Mouse (Mus musculus): ENCODE measurements around the gene Ubn1. TPM values are rescaled to one million over a fixed set of nuclear protein-coding genes. Genes with fewer than 3 reads are reported as not detected.
A peak's percentile ranks its signal among the peaks of the same experiment; 100 is the strongest.

Gene Ubn1
- total RNA-seq (2021), result 10 to 100 TPM; 32.9 to 34.6 TPM
- long read RNA-seq, experiment 1, full-length matches to known transcripts, result 7 of 26 reads
- long read RNA-seq, experiment 1, partial matches to known transcripts, result 15 of 26 reads
- long read RNA-seq, experiment 1, other reads (novel, unspliced or antisense), result 4 of 26 reads
- long read RNA-seq, experiment 2, full-length matches to known transcripts, result 1 of 12 reads
- long read RNA-seq, experiment 2, partial matches to known transcripts, result 11 of 12 reads
- long read RNA-seq, experiment 2, other reads (novel, unspliced or antisense), result 0 of 12 reads

- peak; percentile 99 for DNase-seq
- intact Hi-C loops (cut with DNase I), result loop anchor here (2.0 to 5.0 kb wide), 2 partner anchors 37 to 97 kb away; partner anchors contain the start of genes Rogdi and Sec14l5
Observed at GRCm38 (mm10) chr16:5049774-5050234, at the start of gene Ubn1, which contains the start of gene Glyr1. Ubn1 (plus strand) TSS chr16:5050057. Glyr1 (minus strand) TSS chr16:5049863.

- DNase-seq, result no peak
- intact Hi-C loops (cut with DNase I), result no loop called here
Observed at GRCm38 (mm10) chr16:5000611-5001010, 49.2 kb upstream of the Ubn1 start.

DNA sequence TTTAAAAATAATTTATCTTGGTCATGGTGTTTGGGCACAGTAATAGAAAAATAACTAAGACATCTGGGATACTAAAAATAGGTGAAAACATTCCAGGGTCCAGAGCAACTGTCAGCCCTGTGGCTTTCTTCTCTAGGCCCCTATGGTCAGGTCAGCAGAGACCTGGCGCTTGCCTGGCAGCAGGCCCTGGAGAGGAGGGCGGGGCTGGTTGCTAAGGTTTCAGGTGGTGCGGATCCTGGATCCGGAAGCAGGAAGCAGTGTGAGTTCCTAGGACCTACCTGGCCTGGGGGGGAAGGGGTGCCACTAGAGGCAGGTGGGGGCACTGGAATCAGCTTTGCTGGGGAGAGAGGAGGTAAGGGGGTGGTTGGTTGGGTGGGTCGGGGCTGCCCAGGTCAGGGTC is 42.8 kb upstream of the Ubn1 start, which contains the start of gene Smim22:
Gene Smim22, plus strand, starts transcription at position 222 of the 400 bp plus-strand sequence.
- DNase-seq, result no peak
- intact Hi-C loops (cut with DNase I), result no loop called here

GRCm38 (mm10) chr16:5007492-5007891 is 42.4 kb upstream of the Ubn1 start:
- DNase-seq, result no peak
- intact Hi-C loops (cut with DNase I), result no loop called here

- intact Hi-C loops (cut with DNase I), result no loop called here
- no peak for DNase-seq
Observed at GRCm38 (mm10) chr16:5008076-5008475, 41.8 kb upstream of the Ubn1 start.

GRCm38 (mm10) chr16:5010371-5010935 is 39.4 kb upstream of the Ubn1 start:
- intact Hi-C loops (cut with DNase I), result no loop called here
- DNase-seq, result peak in 1 of 2 experiments; percentile 12

DNA sequence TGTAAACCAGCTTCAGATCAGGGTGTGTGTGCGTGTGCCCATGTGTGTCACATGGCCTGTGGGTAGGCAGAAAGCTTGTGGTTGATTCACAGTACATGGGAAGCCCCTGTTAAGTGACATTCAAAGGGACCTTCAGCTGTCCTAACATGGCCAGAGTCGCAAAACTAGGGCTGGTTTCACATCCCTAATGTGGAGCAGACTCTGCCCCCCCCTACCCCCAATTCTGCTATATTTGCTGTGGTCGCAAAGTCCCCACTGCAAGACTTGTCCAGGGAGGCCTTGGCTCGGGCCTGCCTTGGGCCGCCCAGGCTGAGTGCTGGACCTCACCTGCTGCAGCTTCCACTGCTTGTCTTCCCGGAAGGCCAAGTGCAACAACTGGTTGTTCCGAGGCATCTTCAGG is 38.6 kb upstream of the Ubn1 start:
- intact Hi-C loops (cut with DNase I), result no loop called here
- DNase-seq, result no peak

DNA sequence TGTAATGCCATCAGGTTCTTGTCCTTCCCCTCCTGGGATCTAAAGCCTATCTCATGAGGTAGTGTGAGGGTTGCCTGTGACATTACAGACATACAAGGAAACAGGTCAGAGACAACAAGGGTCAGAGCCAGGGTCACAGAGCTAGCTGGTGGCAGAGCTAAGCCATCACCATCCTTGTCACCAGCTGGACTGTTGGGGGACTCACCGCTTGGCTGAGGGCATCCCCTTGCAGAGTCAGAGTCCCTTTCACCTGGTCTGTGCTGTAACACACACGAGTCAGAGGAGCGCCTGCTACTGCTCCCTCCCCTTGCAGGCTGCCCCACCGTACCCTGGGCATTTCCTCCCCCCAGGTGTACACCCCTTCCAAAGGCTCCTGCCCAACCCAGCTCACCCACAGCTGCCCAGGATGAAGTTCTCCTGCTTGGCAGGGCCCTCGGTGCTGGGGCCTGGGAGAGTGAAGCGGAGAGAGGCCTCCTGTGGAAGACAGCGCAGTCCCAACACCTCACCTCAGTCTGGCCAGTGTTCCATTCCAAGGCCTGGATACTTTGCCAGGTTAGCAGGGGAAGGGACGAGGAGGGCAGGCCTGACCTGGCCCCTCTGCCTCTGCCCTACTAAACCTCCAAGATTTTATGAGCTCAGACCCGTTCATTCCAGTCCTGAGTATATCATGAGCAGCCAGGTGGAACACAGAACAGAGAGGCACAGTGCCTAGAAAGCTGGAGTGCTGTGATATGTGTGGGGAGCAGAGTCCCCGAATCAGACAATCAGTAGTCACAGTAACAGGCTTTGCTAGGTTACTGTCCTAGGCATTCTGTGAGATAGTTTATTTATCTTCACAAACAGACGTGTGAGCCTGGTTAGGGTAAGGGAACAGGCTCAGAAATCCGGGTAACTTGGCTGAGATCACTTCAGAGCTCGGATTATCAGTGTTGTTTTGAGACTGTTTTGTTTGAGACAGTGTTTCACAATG is 37.5 kb upstream of the Ubn1 start:
- intact Hi-C loops (cut with DNase I), result loop anchor here (2.0 kb wide), 2 partner anchors 38 to 48 kb away; partner anchors contain the start of genes Anks3 and Ubn1
- no peak for DNase-seq

GRCm38 (mm10) chr16:5013054-5013838 is 36.6 kb upstream of the Ubn1 start, which contains the start of gene Rogdi:
Rogdi (minus strand) TSS chr16:5013553.
- intact Hi-C loops (cut with DNase I), result loop anchor here (2.0 kb wide), 2 partner anchors 38 to 48 kb away; partner anchors contain the start of genes Anks3 and Ubn1
- DNase-seq, result peak; percentile 96 to 97

GRCm38 (mm10) chr16:5014578-5014977 is 35.3 kb upstream of the Ubn1 start:
- intact Hi-C loops (cut with DNase I), result no loop called here
- no peak for DNase-seq

DNA sequence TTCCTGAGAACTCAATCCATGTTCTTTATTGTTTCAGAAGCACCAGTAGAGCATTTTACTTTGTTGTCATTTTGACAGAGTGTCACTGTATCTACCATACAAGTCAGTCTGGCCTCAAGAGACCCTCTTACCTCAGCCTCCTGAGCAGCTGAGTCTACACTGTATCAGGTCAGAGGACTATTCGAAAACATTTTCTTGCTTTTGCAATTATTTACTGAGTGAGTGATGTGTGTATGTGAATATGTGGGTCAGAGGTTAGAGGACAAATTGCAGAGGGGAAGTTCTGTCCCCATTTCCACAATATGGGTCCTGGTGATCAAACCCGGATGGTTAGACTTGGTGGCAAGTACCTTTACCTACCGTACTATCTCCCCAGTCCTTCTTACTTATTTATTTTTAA is 25.8 kb upstream of the Ubn1 start:
- intact Hi-C loops (cut with DNase I), result loop anchor here (5.0 to 10.0 kb wide), 2 partner anchors 53 to 329 kb away; no protein-coding TSS in a partner anchor
- no peak for DNase-seq

DNA sequence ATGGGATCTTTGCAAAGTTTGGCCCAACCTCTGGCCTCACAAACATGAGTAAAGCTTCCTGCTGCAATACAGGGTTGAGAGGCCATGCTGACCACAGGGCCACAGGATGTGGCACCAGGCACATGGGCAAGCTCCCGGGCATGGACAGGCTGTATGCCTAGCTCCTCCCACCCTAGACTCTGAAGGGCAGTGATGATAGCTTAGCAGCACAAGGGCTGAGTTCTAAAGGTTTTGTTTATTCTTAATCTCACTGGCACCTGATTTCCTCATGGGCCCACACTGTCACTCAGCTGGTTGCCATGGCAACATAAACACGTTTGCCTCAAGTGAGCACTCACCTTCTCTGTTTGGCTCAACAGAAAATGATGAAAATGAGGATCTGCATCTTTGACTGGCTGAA is 20.0 kb upstream of the Ubn1 start:
- no peak for DNase-seq
- intact Hi-C loops (cut with DNase I), result loop anchor here (10.0 kb wide), 1 partner anchor 335 kb away; no protein-coding TSS in a partner anchor

GRCm38 (mm10) chr16:5035591-5035990 is 14.3 kb upstream of the Ubn1 start:
- DNase-seq, result no peak
- intact Hi-C loops (cut with DNase I), result no loop called here

GRCm38 (mm10) chr16:5036649-5037234 is 13.1 kb upstream of the Ubn1 start:
- intact Hi-C loops (cut with DNase I), result no loop called here
- peak; percentile 25 to 26 for DNase-seq

- intact Hi-C loops (cut with DNase I), result no loop called here
- no peak for DNase-seq
Observed at GRCm38 (mm10) chr16:5045322-5045721, 4.5 kb upstream of the Ubn1 start.

DNA sequence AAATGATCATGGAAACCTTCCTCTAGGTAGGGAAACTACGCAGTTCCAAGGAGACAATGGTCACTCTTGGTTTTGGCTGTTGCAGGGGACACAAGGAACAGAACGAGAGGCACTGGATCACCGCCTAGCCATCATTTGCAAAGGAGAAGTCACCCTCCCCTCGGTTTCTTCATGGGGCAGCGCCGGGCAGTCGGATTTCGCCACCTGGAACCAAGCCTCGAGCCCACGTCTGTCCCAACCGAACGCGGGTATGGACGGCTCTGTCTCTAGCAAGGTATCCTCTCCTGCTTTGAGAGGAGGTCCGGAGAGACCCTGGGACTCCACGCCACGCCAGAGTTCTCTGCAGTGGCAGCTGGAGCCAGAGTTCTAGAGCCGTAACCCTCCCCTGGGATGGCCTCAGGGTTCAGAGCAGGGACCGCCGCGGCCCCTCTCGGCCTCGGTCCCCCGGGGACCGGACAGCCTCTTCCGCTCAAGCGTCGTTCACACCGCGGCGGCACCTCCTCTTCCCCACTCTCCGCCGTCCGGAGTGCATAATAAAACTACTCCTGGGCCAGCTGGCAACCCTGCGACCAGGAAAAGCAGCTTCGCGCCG is 579 bp upstream of the Ubn1 start:
- DNase-seq, result no peak
- intact Hi-C loops (cut with DNase I), result no loop called here

- intact Hi-C loops (cut with DNase I), result loop anchor here (2.0 to 5.0 kb wide), 2 partner anchors 38 to 97 kb away; partner anchors contain the start of genes Rogdi and Sec14l5
- peak; percentile 83 for DNase-seq
Observed at GRCm38 (mm10) chr16:5050251-5051110, 624 bp downstream of the Ubn1 start.

DNA sequence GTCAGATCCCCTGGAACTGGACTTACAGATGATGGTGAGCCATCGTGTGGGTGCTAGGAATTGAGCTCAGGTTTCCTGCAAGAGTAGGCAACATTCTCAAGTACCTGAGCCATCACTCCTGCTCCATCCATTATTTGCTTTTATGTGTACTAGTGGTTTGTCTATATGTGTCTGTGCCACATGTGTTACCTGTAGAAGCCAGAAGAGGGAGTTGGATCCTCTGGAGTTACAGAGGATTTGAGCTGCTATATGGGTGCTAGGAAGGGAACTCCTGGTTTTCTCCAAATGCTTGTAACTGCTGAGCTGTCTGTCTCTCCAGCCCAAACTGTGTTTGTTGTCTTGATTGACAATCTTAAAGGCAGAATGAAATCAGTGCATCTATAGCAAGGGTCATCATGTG is 8.3 kb downstream of the Ubn1 start:
- intact Hi-C loops (cut with DNase I), result loop anchor here (5.0 kb wide), 1 partner anchor 139 kb away; no protein-coding TSS in a partner anchor
- DNase-seq, result no peak

All from heart, postnatal 14 days (tissue).